Mouse (Mus musculus): ENCODE results near the gene Ptpro. TPM values are rescaled to one million over a fixed set of nuclear protein-coding genes. Genes with fewer than 3 reads are reported as not detected.

The Ptpro gene
- polyA plus RNA-seq, 1 experiment = 5.5 TPM

DNA sequence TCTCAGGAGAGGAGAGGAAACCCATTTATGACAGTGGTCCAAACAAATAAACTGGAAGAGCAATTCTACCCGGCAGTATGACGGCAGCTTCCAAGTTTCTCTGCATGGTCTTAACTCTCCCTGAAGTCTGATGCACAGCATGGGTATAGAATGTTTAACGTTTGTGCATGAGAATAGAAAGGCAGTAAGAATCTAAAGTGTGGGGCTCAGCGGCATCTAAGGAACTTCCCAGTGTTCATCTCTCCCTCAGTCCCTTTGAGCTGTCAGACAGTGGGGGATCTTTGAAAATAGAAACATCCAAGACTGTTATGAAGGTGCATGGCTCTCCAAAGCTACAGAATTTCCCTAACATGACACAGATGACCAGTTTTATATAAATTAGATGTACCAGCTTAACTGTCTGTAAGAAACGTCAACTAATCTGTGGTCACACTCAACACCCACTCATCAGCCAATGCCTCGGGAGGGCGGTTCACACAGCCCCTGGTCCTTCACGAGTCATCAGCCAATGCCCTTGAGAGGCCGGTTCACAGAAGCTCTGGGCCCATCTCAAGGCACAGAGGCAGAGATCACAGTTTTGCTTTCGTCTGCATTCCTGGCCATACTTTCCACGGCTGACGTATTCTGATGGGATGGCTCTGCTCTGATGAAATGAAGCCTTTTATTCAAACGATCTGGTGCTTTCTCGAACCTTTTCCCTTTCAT lies 257.4 kb downstream of the Ptpro start:
- no peak for TF ChIP-seq POLR2A (IDR thresholded peaks at IDR 0.05; ENCODE audit: borderline replicate concordance, extremely low read depth, low read depth, low read length)
- no peak for TF ChIP-seq CTCF (IDR thresholded peaks at IDR 0.05; ENCODE audit: insufficient read depth, low read length)
- H3K4me1 ChIP-seq (ENCODE audit: control insufficient read depth, insufficient read depth, low read length) = no peaks in the 10 kb centered on the region
- DNase-seq = no peak
- 80% methylated on average over 14 of the region's 14 CpGs for WGBS
- H3K4me3 ChIP-seq (replicated peaks; ENCODE audit: extremely low read depth, low read depth, low read length) = no peak overlapping the region

DNA sequence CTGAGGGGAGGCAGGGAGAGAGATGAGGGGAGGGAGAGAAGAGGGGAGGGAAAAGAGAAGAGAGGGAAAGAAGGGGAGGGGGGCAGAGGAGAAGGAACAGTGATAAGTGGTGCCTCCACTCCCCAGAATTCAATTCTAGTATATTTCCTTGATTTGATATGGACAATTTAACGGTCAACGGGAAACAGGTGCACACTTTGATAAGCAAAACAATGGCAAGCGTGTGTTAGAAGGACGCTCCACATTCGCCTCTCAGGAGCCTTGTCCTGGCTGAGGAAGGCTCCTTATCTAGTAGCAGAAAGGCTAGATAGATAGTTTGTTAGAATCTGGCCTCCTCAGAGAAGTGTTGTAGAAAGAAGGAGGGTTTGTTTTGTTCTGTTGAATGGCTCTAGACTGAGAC lies 260.6 kb downstream of the Ptpro start:
- no peak for DNase-seq
- Histone ChIP-seq H3K4me1 (ENCODE audit: control insufficient read depth, insufficient read depth, low read length) (no peaks in the 10 kb centered on the region), H3K4me3 (replicated peaks; ENCODE audit: extremely low read depth, low read depth, low read length) (no peak overlapping the region)
- TF ChIP-seq CTCF (IDR thresholded peaks at IDR 0.05; ENCODE audit: insufficient read depth, low read length) (no peak), POLR2A (IDR thresholded peaks at IDR 0.05; ENCODE audit: borderline replicate concordance, extremely low read depth, low read depth, low read length) (no peak)
- WGBS = 50% methylated on average over 5 of the region's 5 CpGs

Other genes with a start within 250 kb of the Ptpro start
- gene Rerg, start 81.8 kb upstream of the Ptpro start, polyA plus RNA-seq (2012; rRNA removed) = 9.2 and 14.8 TPM in 2 replicates